Mouse (Mus musculus) spleen, adult 12 weeks (tissue): ENCODE data around the gene Gm21985.
A peak's percentile ranks its signal among the peaks of the same experiment; 100 is the strongest.
"Not testable (repeated sequence)": the region's sequence is repeated elsewhere in the genome, so short reads cannot be mapped to it uniquely, and the experiment has no call there.

Experiments used
- DNase-seq: peaks from one replicate; pipeline ENCODE4 v3.0.0; 2022; ENCODE audit warnings: low spot score

Gene Gm21985

GRCm38 (mm10) chr2:112393958-112394357 is 127.8 kb downstream of the Gm21985 start:
- DNase-seq, result no peak

GRCm38 (mm10) chr2:112396649-112397048 is 130.5 kb downstream of the Gm21985 start:
- DNase-seq, result no peak

- DNase-seq, result no peak
Observed at GRCm38 (mm10) chr2:112407030-112407429, 140.9 kb downstream of the Gm21985 start.

GRCm38 (mm10) chr2:112425308-112425707 is 159.2 kb downstream of the Gm21985 start:
- DNase-seq, result no peak

GRCm38 (mm10) chr2:112428534-112428933 is 162.4 kb downstream of the Gm21985 start:
- DNase-seq, result not testable (repeated sequence)

GRCm38 (mm10) chr2:112429665-112430064 is 163.6 kb downstream of the Gm21985 start:
- DNase-seq, result no peak

GRCm38 (mm10) chr2:112430403-112430802 is 164.3 kb downstream of the Gm21985 start:
- DNase-seq, result no peak

- no peak for DNase-seq
Observed at GRCm38 (mm10) chr2:112432523-112432922, 166.4 kb downstream of the Gm21985 start.

- DNase-seq, result no peak
Observed at GRCm38 (mm10) chr2:112433359-112433758, 167.2 kb downstream of the Gm21985 start.

GRCm38 (mm10) chr2:112436292-112436691 is 170.2 kb downstream of the Gm21985 start:
- DNase-seq, result no peak

- no peak for DNase-seq
Observed at GRCm38 (mm10) chr2:112437589-112437988, 171.5 kb downstream of the Gm21985 start.

- DNase-seq, result no peak
Observed at GRCm38 (mm10) chr2:112443491-112443890, 177.4 kb downstream of the Gm21985 start.

- DNase-seq, result no peak
Observed at GRCm38 (mm10) chr2:112445511-112445910, 179.4 kb downstream of the Gm21985 start.

GRCm38 (mm10) chr2:112448046-112448445 is 181.9 kb downstream of the Gm21985 start:
- not testable (repeated sequence) for DNase-seq

- DNase-seq, result no peak
Observed at GRCm38 (mm10) chr2:112448510-112449059, 182.5 kb downstream of the Gm21985 start.

- no peak for DNase-seq
Observed at GRCm38 (mm10) chr2:112449597-112450296, 183.6 kb downstream of the Gm21985 start.

GRCm38 (mm10) chr2:112452513-112452912 is 186.4 kb downstream of the Gm21985 start:
- not testable (repeated sequence) for DNase-seq

GRCm38 (mm10) chr2:112454125-112454861 is 188.2 kb downstream of the Gm21985 start:
- no peak for DNase-seq

GRCm38 (mm10) chr2:112454862-112455564 is 188.9 kb downstream of the Gm21985 start, which contains the start of gene Emc7:
Gene Emc7, plus strand, starts transcription at chr2:112454997.
- peak; percentile 94 for DNase-seq
